Mouse (Mus musculus): Measurements from ENCODE around the gene Crybb2. TPM values are rescaled to one million over a fixed set of nuclear protein-coding genes. Genes with fewer than 3 reads are reported as not detected.

Gene Crybb2
- polyA plus RNA-seq, 1 experiment from 2014 or later: not detected

DNA sequence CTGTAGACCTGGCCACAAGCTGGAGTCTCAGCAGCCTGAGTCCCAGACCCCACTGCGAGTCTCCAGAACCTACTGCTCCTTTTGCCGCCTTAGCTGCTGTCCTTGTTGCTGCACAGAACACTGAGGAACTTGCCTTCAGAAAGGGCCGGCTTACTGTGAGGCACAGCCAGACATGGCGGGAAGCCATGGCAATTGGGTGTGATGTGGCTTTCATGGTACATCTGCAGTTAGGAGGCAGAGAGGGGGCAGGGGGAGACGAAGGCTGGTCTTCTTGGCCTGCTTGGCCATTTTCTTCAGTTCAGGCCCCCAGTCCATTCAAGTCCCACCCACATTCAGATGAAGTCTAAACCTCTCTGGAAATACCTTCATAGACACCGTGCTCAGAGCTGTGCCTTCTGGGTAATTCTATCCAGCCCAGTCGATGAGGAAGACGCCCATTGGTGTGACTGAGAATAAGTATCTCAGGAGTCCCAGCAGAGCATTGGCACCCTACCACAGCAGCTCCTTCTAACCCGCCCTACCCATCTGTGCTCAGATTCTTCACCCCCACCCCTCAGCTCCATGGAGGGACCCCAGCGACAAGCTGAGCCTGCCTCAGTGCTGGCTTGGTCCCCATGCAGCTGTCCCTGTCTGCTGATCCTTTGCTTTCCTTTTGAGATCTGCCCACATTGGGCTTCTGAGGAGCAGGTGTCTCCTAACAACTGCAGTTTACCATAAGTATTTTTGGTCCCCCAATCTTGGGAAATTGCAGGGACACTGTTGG, 24.2 kb downstream of the Crybb2 start:
- peak overlapping the region; percentile 50 for H3K27ac ChIP-seq
- no peak for DNase-seq (ENCODE audit: low spot score)
- H3K4me1 ChIP-seq (replicated peaks): peaks cover 46% of the 10 kb centered on the region
- H3K9me3 ChIP-seq: no peaks in the 10 kb centered on the region
- no peak overlapping the region for H3K4me3 ChIP-seq
- H3K36me3 ChIP-seq: no peaks in the 10 kb centered on the region
- WGBS: 88% methylated on average over 10 of the region's 10 CpGs
- no peaks in the 10 kb centered on the region for H3K27me3 ChIP-seq (ENCODE audit: insufficient read depth, poor library complexity, severe bottlenecking)

DNA sequence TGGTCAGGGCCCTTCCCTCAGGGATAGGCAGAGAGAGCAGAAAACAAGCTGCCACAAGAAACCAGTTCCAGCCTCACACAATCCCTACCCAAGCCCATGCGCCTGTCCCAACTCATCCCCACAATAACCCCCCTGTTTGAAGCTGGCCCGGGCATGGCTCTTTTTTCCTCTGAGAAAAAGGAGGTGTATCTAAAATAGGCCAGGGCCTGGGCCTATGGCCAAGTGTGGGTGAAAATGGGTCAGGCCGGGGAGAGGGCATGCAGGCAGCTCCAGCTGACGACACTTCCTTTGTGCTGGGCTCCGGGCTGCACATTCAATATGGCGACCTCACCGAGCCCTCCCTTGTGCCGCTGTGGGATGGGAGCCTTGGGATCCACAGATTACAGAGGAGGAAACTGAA, 26.4 kb downstream of the Crybb2 start:
- Histone ChIP-seq H3K27me3 (ENCODE audit: insufficient read depth, poor library complexity, severe bottlenecking) (no peaks in the 10 kb centered on the region), H3K27ac (peak overlapping the region; percentile 80), H3K9me3 (no peaks in the 10 kb centered on the region), H3K4me1 (replicated peaks) (peaks cover 40% of the 10 kb centered on the region), H3K36me3 (no peaks in the 10 kb centered on the region), H3K4me3 (no peak overlapping the region)
- 86% methylated on average over 8 of the region's 8 CpGs for WGBS
- DNase-seq (ENCODE audit: low spot score): no peak

DNA sequence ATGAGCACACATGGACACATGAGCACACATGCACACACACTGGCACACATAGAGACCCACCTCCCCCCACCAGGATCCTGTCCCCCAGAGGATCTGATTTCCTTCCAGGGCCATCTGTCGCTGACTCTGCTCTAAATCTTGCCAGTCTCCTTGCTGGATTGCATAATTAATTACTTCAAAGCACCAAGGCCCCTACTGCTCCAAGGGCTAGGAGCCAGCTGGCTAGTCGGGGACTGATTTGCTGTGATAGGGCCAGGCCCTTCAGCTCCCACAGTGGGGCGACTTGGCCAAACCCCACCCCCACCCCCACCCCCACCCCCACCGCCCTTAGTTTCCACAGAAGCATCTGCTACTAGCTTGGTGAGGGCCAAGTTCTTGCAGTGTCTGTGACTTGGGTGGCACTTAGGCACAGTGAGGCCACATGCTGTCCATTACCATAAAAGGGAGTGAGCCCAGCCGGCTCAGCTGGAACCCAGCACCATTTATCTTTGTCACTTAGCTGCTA, 28.3 kb downstream of the Crybb2 start:
- Histone ChIP-seq H3K27ac (peak overlapping the region; percentile 80), H3K9me3 (no peaks in the 10 kb centered on the region), H3K27me3 (ENCODE audit: insufficient read depth, poor library complexity, severe bottlenecking) (no peaks in the 10 kb centered on the region), H3K36me3 (no peaks in the 10 kb centered on the region), H3K4me3 (no peak overlapping the region), H3K4me1 (replicated peaks) (peaks cover 44% of the 10 kb centered on the region)
- DNase-seq (ENCODE audit: low spot score): peak; percentile 68
- WGBS: 17% methylated on average over 5 of the region's 5 CpGs

DNA sequence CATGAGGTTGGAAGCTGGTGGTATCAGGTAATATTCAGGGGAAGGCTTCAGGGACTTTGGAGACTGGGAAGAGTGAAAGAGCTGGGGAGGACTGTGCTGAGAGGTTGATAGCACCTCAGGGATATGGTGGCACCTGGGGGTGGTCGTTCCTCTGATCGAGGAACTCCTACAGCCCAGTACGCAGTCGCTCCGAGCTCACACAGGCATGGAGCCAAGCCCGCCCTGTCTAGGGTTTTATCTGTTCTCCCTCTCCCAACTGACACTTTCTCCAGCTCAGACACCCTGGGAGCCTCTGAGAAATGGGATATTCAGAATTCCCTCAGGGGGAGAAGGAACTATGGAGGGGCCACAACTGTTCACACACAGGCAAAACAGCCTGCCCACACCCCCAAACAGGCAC, 29.1 kb downstream of the Crybb2 start:
- Histone ChIP-seq H3K36me3 (no peaks in the 10 kb centered on the region), H3K4me3 (no peak overlapping the region), H3K9me3 (no peaks in the 10 kb centered on the region), H3K4me1 (replicated peaks) (peaks cover 45% of the 10 kb centered on the region), H3K27ac (peak overlapping the region; percentile 80), H3K27me3 (ENCODE audit: insufficient read depth, poor library complexity, severe bottlenecking) (no peaks in the 10 kb centered on the region)
- no peak for DNase-seq (ENCODE audit: low spot score)
- 85% methylated on average over 6 of the region's 6 CpGs for WGBS

DNA sequence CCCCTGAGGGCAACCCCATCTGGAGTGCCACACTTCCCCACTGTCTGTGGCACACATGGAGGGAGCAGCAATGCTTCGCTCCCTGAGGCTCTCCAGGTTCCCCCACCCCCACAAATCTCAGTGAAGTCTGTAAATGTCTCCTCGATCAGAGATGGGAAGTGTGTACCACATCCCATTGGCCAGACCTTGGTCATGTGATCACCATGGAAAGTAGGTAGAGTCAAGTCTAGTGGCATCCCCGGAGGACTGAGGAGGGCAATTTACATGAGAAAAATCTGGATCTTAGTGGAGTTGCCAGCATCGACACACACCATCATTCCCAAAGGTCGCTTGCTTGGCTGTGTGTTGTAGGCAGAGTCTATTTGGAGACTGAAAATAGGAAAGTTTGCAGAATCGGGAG, 31.3 kb downstream of the Crybb2 start:
- H3K36me3 ChIP-seq: no peaks in the 10 kb centered on the region
- WGBS: 85% methylated on average over 6 of the region's 6 CpGs
- H3K27ac ChIP-seq: no peak overlapping the region
- no peak overlapping the region for H3K4me3 ChIP-seq
- H3K27me3 ChIP-seq (ENCODE audit: insufficient read depth, poor library complexity, severe bottlenecking): no peaks in the 10 kb centered on the region
- H3K9me3 ChIP-seq: no peaks in the 10 kb centered on the region
- no peak for DNase-seq (ENCODE audit: low spot score)
- peaks cover 49% of the 10 kb centered on the region for H3K4me1 ChIP-seq (replicated peaks)

DNA sequence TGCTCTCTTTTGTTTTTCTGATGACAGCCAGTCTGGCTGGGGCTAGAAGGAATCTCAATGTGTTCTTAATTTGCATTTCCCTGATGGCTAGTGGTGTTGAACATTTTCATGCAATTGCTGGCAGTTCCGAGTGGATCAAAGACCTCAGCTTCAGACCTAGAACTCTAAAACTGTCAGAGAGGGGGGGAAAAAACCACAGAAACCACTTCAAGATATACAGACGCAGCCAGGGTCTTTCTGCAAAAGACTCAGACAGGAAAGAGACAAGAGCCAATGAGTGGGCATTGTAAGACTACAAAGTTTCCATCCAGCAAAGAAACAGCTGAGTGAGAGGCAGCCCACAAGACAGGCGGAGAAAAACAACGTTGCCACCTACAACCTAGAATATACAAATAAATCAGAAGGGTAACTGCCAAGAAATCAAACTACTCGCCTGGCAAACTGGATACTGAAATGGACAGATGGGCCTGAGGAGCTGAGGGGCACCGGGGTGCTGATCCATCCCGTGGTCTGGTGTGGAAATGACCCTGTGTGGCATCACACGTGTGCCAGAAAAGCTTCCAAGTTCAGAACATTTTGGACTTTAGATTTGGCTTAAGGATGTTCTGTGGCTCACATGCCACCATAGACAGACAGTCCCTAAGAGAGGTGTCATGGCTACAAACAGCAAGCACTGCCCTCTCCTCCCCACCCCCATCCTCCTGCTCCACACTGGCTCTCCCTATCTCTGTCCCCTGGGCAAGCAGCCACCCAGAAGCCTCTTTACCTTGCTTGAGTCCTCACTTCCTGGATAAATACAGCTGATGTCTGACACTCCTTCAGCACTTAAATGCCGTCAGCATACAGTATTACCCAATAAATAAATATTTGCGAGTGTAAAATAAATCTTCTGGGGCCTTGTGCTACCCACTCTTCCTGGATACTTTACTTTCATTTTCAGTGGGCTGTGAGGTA, 34.5 kb downstream of the Crybb2 start:
- no peak for DNase-seq (ENCODE audit: low spot score)
- H3K36me3 ChIP-seq: no peaks in the 10 kb centered on the region
- H3K27ac ChIP-seq: 0 out of 2 replicates have a peak overlapping the region, but pooled peaks have one; percentile 12
- H3K27me3 ChIP-seq (ENCODE audit: insufficient read depth, poor library complexity, severe bottlenecking): no peaks in the 10 kb centered on the region
- H3K4me3 ChIP-seq: no peak overlapping the region
- no peaks in the 10 kb centered on the region for H3K9me3 ChIP-seq
- H3K4me1 ChIP-seq (replicated peaks): peaks cover 27% of the 10 kb centered on the region
- 71% methylated on average over 10 of the region's 10 CpGs for WGBS

DNA sequence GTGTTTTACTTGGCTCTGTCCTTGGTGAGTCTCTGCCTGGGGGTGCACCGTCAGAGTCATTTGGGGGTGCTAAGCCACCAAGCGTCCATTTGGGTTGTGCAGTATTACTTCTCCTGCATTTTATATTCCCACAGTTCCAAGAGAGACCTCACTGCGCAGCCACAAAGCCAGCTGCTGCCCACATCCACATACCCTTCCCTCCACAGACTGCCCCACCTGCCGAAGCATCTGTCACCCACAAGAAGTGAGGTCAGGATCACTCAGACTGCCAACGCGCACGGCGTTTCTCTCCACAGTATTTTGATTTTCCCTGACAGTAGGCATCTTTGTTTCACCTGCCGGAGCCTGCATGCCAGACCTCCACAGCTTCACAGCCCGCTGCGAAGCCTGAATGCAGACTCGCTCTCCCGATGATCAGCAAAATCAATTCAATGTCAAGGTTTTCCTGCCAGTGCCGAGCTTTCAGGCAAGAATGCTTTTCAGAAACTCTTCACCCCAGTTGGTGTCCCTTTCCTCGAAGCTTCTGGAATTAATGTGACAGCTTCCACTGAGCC, 38.6 kb downstream of the Crybb2 start:
- DNase-seq (ENCODE audit: low spot score): no peak
- WGBS: 68% methylated on average over 15 of the region's 15 CpGs
- Histone ChIP-seq H3K9me3 (no peaks in the 10 kb centered on the region), H3K4me3 (no peak overlapping the region), H3K36me3 (no peaks in the 10 kb centered on the region), H3K27ac (peak overlapping the region; percentile 13), H3K27me3 (ENCODE audit: insufficient read depth, poor library complexity, severe bottlenecking) (no peaks in the 10 kb centered on the region), H3K4me1 (replicated peaks) (peaks cover 22% of the 10 kb centered on the region)

DNA sequence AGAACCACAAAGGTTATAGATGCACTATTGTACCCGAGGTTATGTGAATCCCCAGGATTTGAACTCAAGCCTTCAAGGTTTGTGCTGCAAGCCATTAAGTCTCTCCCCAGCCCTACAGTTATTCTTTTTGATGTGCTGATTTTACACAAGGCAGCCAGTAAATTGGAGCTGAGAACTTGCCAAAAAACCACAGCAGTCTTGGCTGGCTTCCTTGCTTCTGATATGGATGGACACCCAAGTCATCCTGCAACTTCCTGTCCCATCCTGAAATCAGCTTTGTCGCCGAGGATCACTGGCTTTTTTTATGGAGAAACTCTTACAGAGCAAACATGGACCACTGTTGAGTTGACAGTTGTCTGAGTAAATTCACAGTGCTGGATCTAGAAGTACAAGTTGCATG, 39.8 kb downstream of the Crybb2 start:
- 0 out of 2 replicates have a peak, but pooled peaks cover 4% of the 10 kb centered on the region for H3K27me3 ChIP-seq (ENCODE audit: insufficient read depth, poor library complexity, severe bottlenecking)
- 79% methylated on average over 3 of the region's 3 CpGs for WGBS
- H3K27ac ChIP-seq: no peak overlapping the region
- H3K9me3 ChIP-seq: no peaks in the 10 kb centered on the region
- peaks cover 18% of the 10 kb centered on the region for H3K4me1 ChIP-seq (replicated peaks)
- no peak for DNase-seq (ENCODE audit: low spot score)
- H3K4me3 ChIP-seq: no peak overlapping the region
- no peaks in the 10 kb centered on the region for H3K36me3 ChIP-seq

DNA sequence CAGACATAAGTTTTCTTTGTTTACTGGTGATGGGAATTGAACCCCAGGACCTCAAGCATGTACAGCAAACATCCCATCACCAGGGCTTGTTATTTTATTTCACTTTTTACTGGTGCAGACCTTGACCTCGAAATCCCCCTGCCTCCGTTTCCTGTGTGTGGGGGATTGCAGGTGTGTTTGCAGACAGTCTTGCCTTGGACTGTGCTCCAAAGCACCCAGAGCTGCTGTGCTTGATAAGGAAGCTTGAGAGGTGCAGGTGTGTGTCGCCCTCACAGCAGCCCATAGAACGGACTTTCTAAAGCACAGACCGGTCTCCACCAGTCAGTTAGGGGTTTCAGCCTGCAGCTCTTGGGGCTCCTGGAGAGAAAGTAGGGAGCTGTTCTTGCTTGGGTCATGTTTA, 43.2 kb downstream of the Crybb2 start:
- no peak for DNase-seq (ENCODE audit: low spot score)
- no peak overlapping the region for H3K4me3 ChIP-seq
- no peaks in the 10 kb centered on the region for H3K36me3 ChIP-seq
- 0 out of 2 replicates have a peak, but pooled peaks cover 12% of the 10 kb centered on the region for H3K27me3 ChIP-seq (ENCODE audit: insufficient read depth, poor library complexity, severe bottlenecking)
- 91% methylated on average over 5 of the region's 5 CpGs for WGBS
- peaks cover 38% of the 10 kb centered on the region for H3K4me1 ChIP-seq (replicated peaks)
- H3K27ac ChIP-seq: no peak overlapping the region
- no peaks in the 10 kb centered on the region for H3K9me3 ChIP-seq

DNA sequence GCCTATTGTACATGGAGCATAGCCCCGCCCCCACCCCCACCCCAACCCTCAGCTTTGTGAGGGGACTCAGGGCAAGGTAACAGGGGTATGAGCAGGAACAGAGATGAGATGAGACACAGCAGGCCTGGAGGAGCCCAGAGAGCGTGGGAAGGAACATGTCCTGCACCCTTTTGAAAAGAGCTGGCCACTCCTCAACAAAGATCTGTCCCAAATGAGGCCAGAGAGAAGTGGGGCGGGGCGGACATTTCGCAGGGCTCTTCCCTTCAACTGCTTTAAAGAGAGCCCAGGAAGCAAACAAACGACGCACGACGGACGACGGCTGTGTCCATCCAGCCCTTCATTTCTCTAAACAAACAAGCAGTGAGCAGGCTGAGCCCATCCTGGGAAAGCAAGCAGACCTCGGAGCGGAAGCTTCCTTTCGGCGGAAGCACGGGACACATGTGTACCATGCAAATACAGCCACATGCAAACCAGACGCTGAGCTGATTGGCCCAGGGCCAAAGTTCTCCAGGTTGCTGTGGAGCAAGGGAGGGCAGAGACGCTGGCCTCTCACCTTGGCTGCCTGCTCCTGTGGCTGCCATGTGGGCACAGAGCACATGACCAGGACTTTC, 45.7 kb downstream of the Crybb2 start:
- Histone ChIP-seq H3K4me3 (peak overlapping the region; percentile 23), H3K27ac (peak overlapping the region; percentile 76)
- WGBS: 41% methylated on average over 18 of the region's 18 CpGs

DNA sequence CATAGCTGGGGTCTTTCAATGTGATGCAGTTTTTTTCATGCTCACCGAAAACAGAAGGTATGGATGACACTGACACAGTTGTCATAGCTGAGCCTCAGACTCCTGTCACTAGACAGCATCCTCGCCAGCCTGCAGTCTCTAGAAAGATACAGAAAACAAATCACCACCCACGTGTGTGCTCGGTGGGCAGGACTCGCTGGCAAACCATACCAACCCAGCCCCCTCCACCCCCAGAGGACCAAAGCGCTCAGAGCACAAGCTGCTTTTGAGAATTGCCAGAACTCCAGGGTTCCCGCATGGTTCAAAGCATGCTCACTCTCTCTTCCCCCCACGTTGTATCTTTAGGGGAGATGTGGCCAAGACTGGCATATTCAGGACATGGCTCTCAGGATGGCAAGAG, 51.7 kb downstream of the Crybb2 start:
- 73% methylated on average over 8 of the region's 8 CpGs for WGBS
- peaks cover 30% of the 10 kb centered on the region for H3K4me1 ChIP-seq (replicated peaks)
- DNase-seq (ENCODE audit: low spot score): no peak
- H3K4me3 ChIP-seq: no peak overlapping the region
- H3K9me3 ChIP-seq: 0 out of 2 replicates have a peak, but pooled peaks cover 3% of the 10 kb centered on the region
- peaks cover 45% of the 10 kb centered on the region for H3K27me3 ChIP-seq (ENCODE audit: insufficient read depth, poor library complexity, severe bottlenecking)
- H3K27ac ChIP-seq: no peak overlapping the region
- H3K36me3 ChIP-seq: no peaks in the 10 kb centered on the region

More for the DNA sequence above, 45.7 kb downstream of the Crybb2 start:
- Histone ChIP-seq H3K4me1 (replicated peaks) (peaks cover 29% of the 10 kb centered on the region), H3K9me3 (0 out of 2 replicates have a peak, but pooled peaks cover 3% of the 10 kb centered on the region), H3K36me3 (no peaks in the 10 kb centered on the region), H3K27me3 (ENCODE audit: insufficient read depth, poor library complexity, severe bottlenecking) (peaks cover 15% of the 10 kb centered on the region; the same call in 1 of the 2 replicates)
- DNase-seq (ENCODE audit: low spot score): peak; percentile 45

DNA sequence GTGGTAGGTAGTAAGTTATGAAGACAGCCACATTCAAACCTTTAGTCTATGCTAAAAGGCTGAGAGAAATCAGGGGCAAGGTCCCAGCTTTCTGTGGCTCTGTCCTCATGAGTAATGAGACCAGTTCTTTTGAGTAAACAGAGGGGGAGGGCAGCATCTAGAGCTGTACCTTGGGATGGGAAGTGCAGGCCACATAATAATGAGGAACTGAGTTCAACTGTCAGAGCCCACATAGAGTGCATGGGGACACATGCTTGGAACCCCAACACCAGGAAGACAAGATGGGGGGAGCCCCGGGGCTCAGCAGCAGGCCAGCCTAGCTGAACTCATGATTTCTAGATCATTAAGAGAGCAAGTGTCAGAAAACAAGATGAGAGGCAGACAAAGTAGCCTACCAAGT, 52.9 kb downstream of the Crybb2 start:
- no peak for DNase-seq (ENCODE audit: low spot score)
- 0 out of 2 replicates have a peak, but pooled peaks cover 3% of the 10 kb centered on the region for H3K9me3 ChIP-seq
- H3K4me1 ChIP-seq (replicated peaks): peaks cover 27% of the 10 kb centered on the region
- WGBS: 95% methylated on average over 1 of the region's 1 CpGs
- H3K27ac ChIP-seq: no peak overlapping the region
- H3K36me3 ChIP-seq: no peaks in the 10 kb centered on the region
- H3K27me3 ChIP-seq (ENCODE audit: insufficient read depth, poor library complexity, severe bottlenecking): peaks cover 45% of the 10 kb centered on the region
- H3K4me3 ChIP-seq: no peak overlapping the region
